Comparison of ENCODE assay signal across 8 mouse cellular contexts in genomic region chr8:3237319-3237718, GRCm38 (mm10). TPM values are rescaled to one million over a fixed set of nuclear protein-coding genes. Genes with fewer than 3 reads are reported as not detected.
A peak's percentile ranks its signal among the peaks of the same experiment; 100 is the strongest.
DNase-seq lines count a peak whose midpoint lies in the region; ATAC-seq and TF ChIP-seq lines count a peak whose summit lies in the region.

No protein-coding gene starts in this region.

- no peaks in the 10 kb centered on the region for H3K27me3 ChIP-seq in liver, postnatal 0 days (ENCODE audit: insufficient read depth, low read length)
- H3K27me3 ChIP-seq in liver, embryonic 11.5 days (replicated peaks; ENCODE audit: control insufficient read depth, insufficient read depth, low read length): no peaks in the 10 kb centered on the region

- H3K4me3 ChIP-seq in liver, postnatal 0 days (ENCODE audit: low read depth, low read length): no peak overlapping the region
- no peak overlapping the region for H3K4me3 ChIP-seq in liver, embryonic 11.5 days (ENCODE audit: low read depth, low read length)

- DNase-seq in liver, postnatal 0 days: no peak
- no peak for DNase-seq in liver, embryonic 11.5 days (ENCODE audit: low spot score)
- DNase-seq in adrenal gland, postnatal 14 days: peak; percentile 67
- peak; percentile 98 for DNase-seq in heart, adult 11 months
- DNase-seq in heart, postnatal 10 days: peak; percentile 80 to 86
- DNase-seq in right cerebral cortex, postnatal 4 days: no peak
- DNase-seq in spleen, adult 12 weeks (ENCODE audit: low spot score): no peak

- TF ChIP-seq EP300 in liver, postnatal 0 days (IDR thresholded peaks at IDR 0.05; ENCODE audit: low read depth): no peak

- ATAC-seq in liver, postnatal 0 days: no peak
- ATAC-seq in liver, embryonic 11.5 days (replicated peaks; ENCODE audit: low FRiP score): no peak
- ATAC-seq in megakaryocyte-erythroid progenitor cell, adult 5-6 weeks (replicated peaks; ENCODE audit: low FRiP score, low TSS enrichment, poor library complexity, severe bottlenecking): no peak

- 0 out of 2 replicates have a peak overlapping the region, but pooled peaks have one; percentile 24 for H3K27ac ChIP-seq in liver, postnatal 0 days (ENCODE audit: low read depth)
- H3K27ac ChIP-seq in liver, embryonic 11.5 days (ENCODE audit: low read depth, low read length): no peak overlapping the region

- intact Hi-C loops in heart, postnatal 10 days (cut with DNase I): no loop called here

- peaks cover 48% of the 10 kb centered on the region for H3K4me1 ChIP-seq in liver, postnatal 0 days (ENCODE audit: insufficient read depth)
- peaks cover 6% of the 10 kb centered on the region; the same call in 1 of the 2 replicates for H3K4me1 ChIP-seq in liver, embryonic 11.5 days (replicated peaks; ENCODE audit: control insufficient read depth, insufficient read depth, low read length)

- 60% methylated on average over 5 of the region's 5 CpGs for WGBS in liver, postnatal 0 days (ENCODE audit: insufficient replicate concordance)
- 70% methylated on average over 5 of the region's 5 CpGs for WGBS in liver, embryonic 11.5 days

- no peak overlapping the region for H3K9ac ChIP-seq in liver, postnatal 0 days (replicated peaks)
- H3K9ac ChIP-seq in liver, embryonic 11.5 days (ENCODE audit: low read depth, low read length): no peak overlapping the region

- H3K36me3 ChIP-seq in liver, postnatal 0 days (replicated peaks; ENCODE audit: insufficient read depth, low read length): 0 out of 2 replicates have a peak, but pooled peaks cover 5% of the 10 kb centered on the region
- no peaks in the 10 kb centered on the region for H3K36me3 ChIP-seq in liver, embryonic 11.5 days (ENCODE audit: control insufficient read depth, insufficient read depth, low read length)

- TF ChIP-seq CTCF in liver, postnatal 0 days (IDR thresholded peaks at IDR 0.05; ENCODE audit: low read depth): no peak

- no peak overlapping the region for H3K4me2 ChIP-seq in liver, postnatal 0 days (ENCODE audit: low read depth, low read length)
- H3K4me2 ChIP-seq in liver, embryonic 11.5 days: no peak overlapping the region

- no peaks in the 10 kb centered on the region for H3K9me3 ChIP-seq in liver, postnatal 0 days (ENCODE audit: low read length)
- no peaks in the 10 kb centered on the region for H3K9me3 ChIP-seq in liver, embryonic 11.5 days (ENCODE audit: control insufficient read depth, low read length)

RNA-seq across cellular contexts. Expression of gene Insr, which starts 42.1 kb away (rescaled TPM):
- 28.9 and 31.3 TPM in 2 replicates for polyA plus RNA-seq in liver, postnatal 0 days (2015; fragmentation: Nextera tagmentation; extraction: Ambion mirVana)
- 26.5 and 34.5 TPM in 2 replicates for polyA plus RNA-seq in liver, embryonic 11.5 days (2014; fragmentation: Nextera tagmentation; extraction: Ambion mirVana)
- total RNA-seq in adrenal gland, postnatal 14 days (2021): 121 and 129 TPM in 2 replicates
- 100 to 1,000 TPM; 129 to 144 TPM for total RNA-seq in heart, postnatal 10 days (2021)
- 14.1 and 24.9 TPM in 2 replicates for total RNA-seq in megakaryocyte-erythroid progenitor cell, adult 5-6 weeks (2014; fragmentation: Nextera tagmentation)
- 6.1 and 11.5 TPM in 2 replicates for total RNA-seq in megakaryocyte-erythroid progenitor cell, adult 5-6 weeks (2017)

Comparison
In these comparisons a context has a peak if more than half of its experiments do, and no peak if none do; other contexts are left out.
1. DNase-seq: peak in adrenal gland, postnatal 14 days (single experiment), heart, adult 11 months (single experiment) and heart, postnatal 10 days (2 of 2); none in liver, postnatal 0 days (single experiment), liver, embryonic 11.5 days (single experiment), right cerebral cortex, postnatal 4 days (single experiment) and spleen, adult 12 weeks (single experiment).